Mouse (Mus musculus) liver, adult 2 months (tissue): ENCODE measurements at regions not wholly inside any gene's neighbourhood (a gene's known extent, or its start where the extent isn't known, plus 50 kb on each side); places are given as distances from the start of the nearest gene placed in this dataset.

ENCODE experiments used
- CTCF ChIP-seq: fragments of 200-500 bp; IDR thresholded peaks from 2 replicates; pipeline ENCODE4 v1.5.1; 2011; ENCODE audit warnings: low read depth, low read length, control low read depth
- POLR2A ChIP-seq: fragments of 200-500 bp; IDR thresholded peaks from 2 replicates; pipeline ENCODE4 v1.6.1; 2011; ENCODE audit warnings: low read length, control low read depth; ENCODE audit not compliant: insufficient read depth; ENCODE audit errors: extremely low read depth

- no peak for TF ChIP-seq CTCF
- TF ChIP-seq POLR2A = no peak
Measured at GRCm38 (mm10) chr8:126730017-126730631, 136.3 kb upstream of the Irf2bp2 start.
